Comparison of ENCODE assay signal across 22 mouse cellular contexts in the genomic region with DNA sequence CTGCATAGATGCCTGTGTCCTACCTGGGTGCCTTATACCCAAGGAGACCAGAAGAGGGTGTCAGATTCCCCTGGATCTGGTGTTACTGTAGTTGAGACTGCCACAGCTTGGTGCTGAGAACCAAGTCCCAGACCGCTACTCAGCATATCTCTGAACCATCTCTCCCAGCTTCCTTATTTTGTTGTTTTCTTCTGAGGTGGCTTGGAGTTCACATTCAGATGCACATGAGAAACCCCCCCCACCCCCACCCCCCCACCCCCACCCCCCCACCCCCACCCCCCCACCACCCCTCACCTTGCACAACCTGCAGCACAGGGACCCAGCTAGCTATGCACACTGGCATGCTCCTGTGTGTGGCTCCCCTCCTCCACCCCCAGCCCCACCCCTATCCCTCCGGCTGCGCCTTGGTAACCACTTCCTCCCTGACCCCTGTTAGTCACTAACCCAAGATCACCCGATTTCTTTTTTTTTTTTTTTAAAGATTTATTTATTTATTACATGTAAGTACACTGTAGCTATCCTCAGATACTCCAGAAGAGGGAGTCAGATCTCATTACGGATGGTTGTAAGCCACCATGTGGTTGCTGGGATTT. TPM values are rescaled to one million over a fixed set of nuclear protein-coding genes. Genes with fewer than 3 reads are reported as not detected.
A peak's percentile ranks its signal among the peaks of the same experiment; 100 is the strongest.
DNase-seq lines count a peak whose midpoint lies in the region; ATAC-seq and TF ChIP-seq lines count a peak whose summit lies in the region.
"Had no signal": no experiment of that assay in that cellular context is flagged by ENCODE, and none has a peak within 500 bp of the region (broad histone marks: within the 10 kb centered on the region; RNA-seq: fewer than 3 reads in every experiment).

No protein-coding gene starts in this region.

- H3K9ac ChIP-seq in MEL (ENCODE audit: control insufficient read depth, low read depth, low read length, poor library complexity, severe bottlenecking) = no peak overlapping the region
- H3K9ac ChIP-seq: embryonic facial prominence, embryonic 15.5 days; forebrain, postnatal 0 days; heart, embryonic 13.5 days; hindbrain, embryonic 15.5 days; neural tube, embryonic 12.5 days had no signal

- no peak for TF ChIP-seq CTCF in MEL (IDR thresholded peaks at IDR 0.05 in 2 of 3, conservative IDR thresholded peaks at IDR 0.05 in 1 of 3; ENCODE audit: control insufficient read depth in 1 of 3, insufficient read depth in 1 of 3, low read depth in 2 of 3, low read length in 3 of 3, poor library complexity in 1 of 3, severe bottlenecking in 1 of 3)

- no peak for TF ChIP-seq RAD21 in MEL (IDR thresholded peaks at IDR 0.05; ENCODE audit: low read depth, low read length)

- no peak for TF ChIP-seq POLR2A in MEL (IDR thresholded peaks at IDR 0.05; ENCODE audit: control insufficient read depth in 1 of 2, insufficient read depth in 1 of 2, low read depth in 1 of 2, low read length in 2 of 2, poor library complexity in 1 of 2)

- TF ChIP-seq EP300 in MEL (IDR thresholded peaks at IDR 0.05; ENCODE audit: low read depth in 1 of 2, low read length in 2 of 2) = no peak

- no peaks in the 10 kb centered on the region for H3K27me3 ChIP-seq in MEL (ENCODE audit: control insufficient read depth in 1 of 2, insufficient read depth in 2 of 2, low read length in 2 of 2)
- no peaks in the 10 kb centered on the region for H3K27me3 ChIP-seq in splenic B cell, adult 2 months (ENCODE audit: control insufficient read depth, insufficient read depth, low read length, poor library complexity, severe bottlenecking)
- peaks cover 31% of the 10 kb centered on the region for H3K27me3 ChIP-seq in forebrain, embryonic 10.5 days (ENCODE audit: poor library complexity, severe bottlenecking)
- H3K27me3 ChIP-seq: embryonic facial prominence, embryonic 15.5 days; hindbrain, embryonic 15.5 days; neural tube, embryonic 12.5 days had no signal

- H3K36me3 ChIP-seq in MEL (ENCODE audit: control insufficient read depth in 1 of 2, insufficient read depth in 2 of 2, low read length in 2 of 2) = peaks cover 0 to 2% of the 10 kb centered on the region in 2 experiments; a peak in 1 of 4 replicates
- no peaks in the 10 kb centered on the region for H3K36me3 ChIP-seq in splenic B cell, adult 2 months (ENCODE audit: control insufficient read depth, insufficient read depth, low read length, poor library complexity, severe bottlenecking)
- H3K36me3 ChIP-seq in forebrain, embryonic 10.5 days (replicated peaks) = no peaks in the 10 kb centered on the region; the same call in 1 of the 2 replicates
- H3K36me3 ChIP-seq: embryonic facial prominence, embryonic 15.5 days; heart, embryonic 13.5 days; hindbrain, embryonic 15.5 days; limb, embryonic 10.5 days; neural tube, embryonic 12.5 days had no signal

- peaks cover 0 to 3% of the 10 kb centered on the region in 2 experiments; a peak in 1 of 4 replicates for H3K4me1 ChIP-seq in MEL (ENCODE audit: control insufficient read depth in 1 of 2, insufficient read depth in 2 of 2, low read length in 2 of 2)
- H3K4me1 ChIP-seq in forebrain, embryonic 10.5 days = peaks cover 48% of the 10 kb centered on the region

- intact Hi-C loops in gastrocnemius, postnatal 36 days (cut with DNase I) = no loop called here

- WGBS in forebrain, embryonic 10.5 days = 99% methylated on average over 5 of the region's 5 CpGs

- H3K79me2 ChIP-seq in MEL (ENCODE audit: control insufficient read depth, insufficient read depth, low read length, poor library complexity) = no peaks in the 10 kb centered on the region

- DNase-seq in CD4-positive, CD25-positive, alpha-beta regulatory T cell, adult 2 months (ENCODE audit: low read depth, low spot score) = peak; percentile 70
- DNase-seq in MEL (ENCODE audit: low read depth, low spot score) = peak; percentile 71
- peak; percentile 41 for DNase-seq in splenic B cell, adult 2 months (ENCODE audit: low read depth, low spot score)
- DNase-seq in forebrain, embryonic 10.5 days (ENCODE audit: extremely low spot score, low spot score) = no peak
- no peak for DNase-seq in gastrocnemius, postnatal 36 days
- no peak for DNase-seq in spleen, postnatal 14 days (ENCODE audit: low spot score in 2 of 2)
- DNase-seq: adrenal gland, postnatal 10 days; cerebellum, adult 11-12 months; forebrain, postnatal 0 days; gastrocnemius, adult 2 months; heart, adult 11 months; kidney, adult 8-10 months; kidney, postnatal 25 days; lung, adult 18-20 months; lung, postnatal 36 days; right cerebral cortex, postnatal 4 days had no signal

- peak; percentile 65 to 74 for ATAC-seq in hematopoietic stem cell, adult 5-6 weeks (replicated peaks in 1 of 2; ENCODE audit: insufficient read depth in 1 of 2, low FRiP score in 2 of 2, low TSS enrichment in 1 of 2, low read depth in 1 of 2, poor library complexity in 2 of 2, severe bottlenecking in 2 of 2)
- ATAC-seq: forebrain, postnatal 0 days had no signal

- no peak overlapping the region for H3K27ac ChIP-seq in MEL (ENCODE audit: control insufficient read depth, low read depth, low read length)
- no peak overlapping the region for H3K27ac ChIP-seq in forebrain, embryonic 10.5 days
- H3K27ac ChIP-seq: embryonic facial prominence, embryonic 15.5 days; gastrocnemius, adult 2 months; heart, embryonic 13.5 days; hindbrain, embryonic 15.5 days; limb, embryonic 10.5 days; neural tube, embryonic 12.5 days had no signal

- no peaks in the 10 kb centered on the region for H3K9me3 ChIP-seq in MEL (replicated peaks; ENCODE audit: insufficient read depth, low read length)
- no peaks in the 10 kb centered on the region for H3K9me3 ChIP-seq in forebrain, embryonic 10.5 days
- H3K9me3 ChIP-seq: embryonic facial prominence, embryonic 15.5 days; heart, embryonic 13.5 days; hindbrain, embryonic 15.5 days; limb, embryonic 10.5 days; neural tube, embryonic 12.5 days had no signal

- H3K4me3 ChIP-seq in MEL (ENCODE audit: control insufficient read depth in 1 of 2, insufficient read depth in 1 of 2, low read depth in 2 of 2, low read length in 2 of 2) = no peak overlapping the region
- no peak overlapping the region for H3K4me3 ChIP-seq in forebrain, embryonic 10.5 days
- H3K4me3 ChIP-seq: embryonic facial prominence, embryonic 15.5 days; gastrocnemius, adult 2 months; heart, embryonic 13.5 days; hindbrain, embryonic 15.5 days; limb, embryonic 10.5 days; neural tube, embryonic 12.5 days had no signal

TF ChIP-seq in MEL, 35 proteins besides CTCF, POLR2A, EP300 and RAD21:
- TF ChIP-seq ELF1 (IDR thresholded peaks at IDR 0.05; ENCODE audit: low read depth, low read length) (no peak), ZNF384 (IDR thresholded peaks at IDR 0.05; ENCODE audit: low read depth, low read length) (peak; percentile 86)
TF ChIP-seq in MEL: peak in this region for 1.

RNA-seq across cellular contexts. Expression of a gene that starts 50.9 kb away (rescaled TPM):
- 0.20 TPM in 1 of 2 replicates, not detected in the other for total RNA-seq in MEL (2012; rRNA removed)
- polyA plus RNA-seq in MEL (2012; ENCODE audit: insufficient read depth in 1 of 2, insufficient read length in 2 of 2, low read depth in 1 of 2, low replicate concordance in 2 of 2, missing spikeins in 1 of 2) = under 1 TPM in 1 of 2 experiments, not detected in 1; 0.56 TPM
- 0.38 and 2.6 TPM in 2 replicates for total RNA-seq in hematopoietic stem cell, adult 5-6 weeks (2017)
- polyA plus RNA-seq in forebrain, embryonic 10.5 days (2016; fragmentation: Nextera tagmentation; extraction: Ambion mirVana) = 16.6 and 16.8 TPM in 2 replicates
- 1 to 10 TPM; 1.5 to 2.5 TPM for total RNA-seq in gastrocnemius, postnatal 36 days (2021)

Comparison
In these comparisons a context has a peak if more than half of its experiments do, and no peak if none do; other contexts are left out.
1. DNase-seq: peak in CD4-positive, CD25-positive, alpha-beta regulatory T cell, adult 2 months (single experiment), MEL (single experiment) and splenic B cell, adult 2 months (single experiment); none in forebrain, embryonic 10.5 days (single experiment), gastrocnemius, postnatal 36 days (0 of 2) and spleen, postnatal 14 days (0 of 2).